Mouse (Mus musculus) midbrain, embryonic 10.5 days (tissue): ENCODE results near the gene Ablim1. TPM values are rescaled to one million over a fixed set of nuclear protein-coding genes. Genes with fewer than 3 reads are reported as not detected.

Experiments
- DNase-seq: peaks from one replicate; pipeline ENCODE4 v3.0.0-alpha.2; 2017; ENCODE audit warnings: low spot score
- H3K27ac ChIP-seq: fragments of 300-500 bp; sonication (generic); replicated peaks from 2 replicates; pipeline ENCODE4 v1.5.1; 2016; ENCODE audit warnings: mild to moderate bottlenecking
- H3K27me3 ChIP-seq: fragments of 300-500 bp; sonication (generic); 2 replicates; pipeline ENCODE4 v1.6.1; 2016; ENCODE audit warnings: low read depth, mild to moderate bottlenecking; ENCODE audit not compliant: poor library complexity, severe bottlenecking
- H3K36me3 ChIP-seq: fragments of 300-500 bp; sonication (generic); 2 replicates; pipeline ENCODE4 v1.6.1; 2016; ENCODE audit warnings: mild to moderate bottlenecking, moderate library complexity
- H3K4me1 ChIP-seq: fragments of 300-500 bp; sonication (generic); 2 replicates; pipeline ENCODE4 v1.6.1; 2016
- H3K4me3 ChIP-seq: fragments of 300-500 bp; sonication (generic); 2 replicates; pipeline ENCODE4 v1.5.1; 2016; ENCODE audit warnings: mild to moderate bottlenecking, moderate library complexity
- H3K9me3 ChIP-seq: fragments of 300-500 bp; sonication (generic); replicated peaks from 2 replicates; pipeline ENCODE4 v1.6.1; 2016; ENCODE audit warnings: mild to moderate bottlenecking
- WGBS: fragments of 180-500 bp; shearing (Covaris S2); methylation state at CpG from one replicate; pipeline ENCODE4 v1.1.7; 2016; 5-methylcytosine and 5-hydroxymethylcytosine counted together
- polyA plus RNA-seq: library from polyadenylated mRNA; unstranded; fragments of >200 nt; fragmentation: Nextera tagmentation; extraction: Ambion mirVana; gene quantifications from 2 replicates; pipeline ENCODE4 v1.2.1, GENCODE M21; 2016

The Ablim1 gene
- polyA plus RNA-seq, 1 experiment from 2014 or later = 17.8 TPM

DNA sequence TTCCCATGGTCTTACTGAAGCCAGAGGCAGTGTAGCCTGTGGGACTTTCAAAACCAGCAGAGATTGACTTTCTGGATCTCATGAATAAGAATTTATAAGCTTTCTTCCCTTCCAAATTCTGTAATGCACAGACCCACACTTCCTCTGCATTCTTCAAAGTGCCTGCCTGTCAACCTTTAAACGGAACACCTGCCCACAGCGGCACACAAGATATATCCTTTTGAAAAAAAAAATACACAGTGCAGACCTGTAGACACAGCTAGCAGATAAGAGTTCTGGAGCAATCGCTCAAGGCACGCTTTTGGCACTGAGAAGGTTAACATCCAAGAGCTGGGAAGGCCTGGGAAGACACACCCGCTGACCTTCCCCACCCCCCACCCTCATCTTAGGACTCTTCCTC, 199.8 kb downstream of the Ablim1 start:
- Histone ChIP-seq H3K27me3 (peaks cover 10% of the 10 kb centered on the region; the same call in 1 of the 2 replicates), H3K9me3 (no peaks in the 10 kb centered on the region), H3K4me1 (peaks cover 62% of the 10 kb centered on the region), H3K36me3 (peaks cover 7% of the 10 kb centered on the region; the same call in 1 of the 2 replicates), H3K4me3 (no peak overlapping the region), H3K27ac (peak overlapping the region; percentile 23; the same call in 1 of the 2 replicates)
- 85% methylated on average over 5 of the region's 5 CpGs for WGBS
- DNase-seq = no peak

DNA sequence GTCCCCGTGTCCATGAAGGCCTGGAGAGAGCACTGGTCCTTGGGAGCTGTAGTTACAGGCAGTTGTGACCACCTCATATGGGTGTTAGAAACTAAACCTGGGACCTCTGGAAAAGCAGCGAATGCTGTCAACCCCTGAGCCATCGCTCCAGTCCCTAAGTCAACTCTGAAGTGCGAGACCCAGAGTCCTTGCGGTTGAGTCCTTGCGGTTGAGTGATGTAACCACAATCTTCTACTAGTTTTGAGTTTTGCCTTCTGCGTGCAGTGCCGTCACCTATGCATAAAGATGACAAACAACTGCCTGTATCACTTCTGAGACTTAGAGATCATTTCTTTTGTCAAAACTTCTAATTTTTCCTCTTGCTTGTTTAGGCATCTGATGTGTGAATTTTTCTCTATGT, 200.7 kb downstream of the Ablim1 start:
- WGBS = 95% methylated on average over 8 of the region's 8 CpGs
- peaks cover 54% of the 10 kb centered on the region for H3K4me1 ChIP-seq

DNA sequence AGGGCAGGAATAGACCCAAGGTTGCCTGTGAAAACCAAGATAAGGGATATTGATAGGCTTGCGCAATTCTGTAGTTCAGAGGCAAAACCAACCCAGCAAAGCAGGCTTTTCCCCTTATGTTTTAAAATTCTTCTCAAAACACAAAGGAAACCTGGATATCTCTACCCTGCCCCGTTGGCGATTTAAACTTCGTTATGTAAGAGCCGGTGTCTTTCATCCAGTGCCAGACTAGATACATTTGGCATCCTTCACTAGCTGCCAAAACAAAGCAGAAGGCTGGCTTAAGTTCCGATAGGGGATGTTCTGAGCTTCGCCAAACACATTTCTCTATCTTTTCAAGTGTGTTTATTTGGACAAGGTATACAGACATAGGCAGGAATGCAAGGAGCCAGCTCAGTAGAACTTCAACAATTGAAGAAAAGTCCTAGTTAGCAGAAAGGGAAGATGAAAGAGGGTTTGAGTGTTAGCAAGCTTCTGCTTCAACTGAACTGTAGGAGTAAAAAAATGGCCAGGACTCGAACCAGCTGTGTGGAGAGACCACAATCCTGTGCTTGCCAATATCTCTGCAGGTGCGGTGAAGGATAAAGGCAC, 201.8 kb downstream of the Ablim1 start:
- Histone ChIP-seq H3K4me1 (peaks cover 44% of the 10 kb centered on the region), H3K36me3 (peaks cover 7% of the 10 kb centered on the region; the same call in 1 of the 2 replicates), H3K27me3 (peaks cover 3% of the 10 kb centered on the region; the same call in 1 of the 2 replicates), H3K27ac (no peak overlapping the region), H3K9me3 (no peaks in the 10 kb centered on the region), H3K4me3 (no peak overlapping the region)
- no peak for DNase-seq
- 83% methylated on average over 9 of the region's 9 CpGs for WGBS

More for the DNA sequence above, 200.7 kb downstream of the Ablim1 start:
- peaks cover 10% of the 10 kb centered on the region; the same call in 1 of the 2 replicates for H3K27me3 ChIP-seq
- no peak overlapping the region for H3K4me3 ChIP-seq
- DNase-seq = no peak
- no peaks in the 10 kb centered on the region for H3K9me3 ChIP-seq
- peaks cover 7% of the 10 kb centered on the region; the same call in 1 of the 2 replicates for H3K36me3 ChIP-seq
- no peak overlapping the region for H3K27ac ChIP-seq

DNA sequence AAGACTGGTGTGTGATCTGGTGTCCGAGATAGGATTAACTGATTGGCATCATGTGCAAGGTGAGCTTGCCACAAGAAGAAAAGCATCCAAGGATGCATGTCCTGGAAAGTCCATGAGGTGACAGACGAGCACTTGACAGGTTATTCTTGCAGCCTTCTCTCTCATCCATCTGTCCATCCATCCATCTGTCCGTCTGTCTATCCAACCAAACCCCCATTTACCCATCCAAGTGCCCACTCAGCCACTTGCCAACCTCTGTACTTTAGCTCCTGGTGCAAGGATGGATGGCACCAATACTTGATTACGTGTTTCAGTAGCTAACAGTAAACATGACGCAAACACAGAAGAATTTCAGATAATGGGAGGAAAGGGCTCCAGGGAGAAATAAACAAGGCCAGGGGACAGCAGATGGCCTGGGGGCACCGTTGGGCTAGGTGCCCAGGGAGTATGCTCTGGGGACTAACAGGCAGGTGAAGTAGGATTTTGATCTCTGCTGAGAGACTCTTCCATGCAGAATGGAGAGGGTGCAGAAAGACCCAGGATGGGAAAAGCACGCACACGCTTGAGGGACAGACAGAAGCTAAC, 202.4 kb downstream of the Ablim1 start:
- peaks cover 38% of the 10 kb centered on the region for H3K4me1 ChIP-seq
- no peaks in the 10 kb centered on the region for H3K27me3 ChIP-seq
- H3K4me3 ChIP-seq = no peak overlapping the region
- no peak overlapping the region for H3K27ac ChIP-seq
- no peaks in the 10 kb centered on the region for H3K9me3 ChIP-seq
- peaks cover 7% of the 10 kb centered on the region; the same call in 1 of the 2 replicates for H3K36me3 ChIP-seq
- 90% methylated on average over 8 of the region's 8 CpGs for WGBS
- no peak for DNase-seq

DNA sequence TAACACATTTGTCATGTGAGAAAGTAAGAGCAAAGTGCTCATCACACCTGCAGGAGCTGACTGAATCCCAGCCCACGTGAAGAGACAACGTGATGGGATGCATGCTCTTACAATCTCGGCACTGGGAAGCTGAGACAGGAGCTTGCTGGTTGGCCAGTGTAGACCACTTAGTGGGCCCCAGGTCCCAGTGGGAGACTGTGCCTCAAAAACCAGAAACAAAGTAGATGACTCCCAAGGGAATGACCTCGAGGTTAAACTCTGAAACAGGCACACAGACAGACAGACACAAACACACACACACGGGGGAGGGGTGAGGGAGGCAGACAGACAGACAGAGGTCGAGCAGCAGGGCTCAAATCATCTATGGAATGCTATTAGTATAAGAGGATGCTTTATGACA, 203.4 kb downstream of the Ablim1 start:
- Histone ChIP-seq H3K36me3 (peaks cover 7% of the 10 kb centered on the region; the same call in 1 of the 2 replicates), H3K4me1 (peaks cover 33% of the 10 kb centered on the region), H3K27me3 (no peaks in the 10 kb centered on the region), H3K9me3 (no peaks in the 10 kb centered on the region), H3K27ac (no peak overlapping the region), H3K4me3 (no peak overlapping the region)
- no peak for DNase-seq
- 83% methylated on average over 6 of the region's 6 CpGs for WGBS

DNA sequence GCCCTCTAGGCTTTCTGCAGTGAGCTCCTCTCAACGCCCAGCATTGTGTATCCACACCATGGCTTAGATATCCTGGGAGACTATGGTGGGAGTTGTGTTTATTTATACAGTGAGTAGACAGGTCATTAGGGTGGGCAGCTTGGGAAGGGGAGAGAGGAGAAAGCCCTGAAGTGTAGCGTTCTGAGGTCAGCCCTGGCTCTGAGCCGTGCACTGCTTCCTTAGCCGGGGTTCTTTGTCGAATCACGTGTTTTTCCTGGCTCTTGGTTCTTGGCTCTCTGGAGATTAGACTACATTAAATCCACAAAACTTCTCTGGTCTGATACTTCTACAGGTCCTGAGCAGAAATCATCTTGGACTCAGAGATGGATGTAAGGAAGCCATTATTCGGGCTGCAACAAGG, 205.1 kb downstream of the Ablim1 start:
- Histone ChIP-seq H3K27me3 (no peaks in the 10 kb centered on the region), H3K4me3 (no peak overlapping the region), H3K9me3 (no peaks in the 10 kb centered on the region), H3K4me1 (peaks cover 28% of the 10 kb centered on the region), H3K36me3 (peaks cover 7% of the 10 kb centered on the region; the same call in 1 of the 2 replicates), H3K27ac (no peak overlapping the region)
- no peak for DNase-seq
- WGBS = 73% methylated on average over 7 of the region's 7 CpGs

DNA sequence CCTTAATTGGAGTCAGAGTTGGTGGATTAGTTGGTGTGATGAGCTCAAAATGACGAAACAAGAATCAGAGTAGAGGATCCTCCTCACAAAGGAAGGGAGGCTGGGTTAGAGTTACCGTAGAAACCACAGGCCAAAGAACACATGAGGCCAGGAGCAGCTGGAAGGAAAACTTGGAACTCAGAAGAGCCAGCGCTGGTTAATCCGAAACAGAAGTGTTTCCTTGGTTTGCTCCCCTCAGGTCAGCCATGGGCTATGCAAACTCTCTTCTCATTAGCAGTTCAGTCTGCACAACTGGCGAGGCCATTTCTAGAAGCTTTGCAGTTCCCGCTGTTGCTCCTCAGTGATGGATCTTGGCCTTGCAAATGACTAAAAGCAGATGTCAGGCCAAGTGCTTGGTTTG, 208.2 kb downstream of the Ablim1 start:
- Histone ChIP-seq H3K9me3 (no peaks in the 10 kb centered on the region), H3K36me3 (no peaks in the 10 kb centered on the region), H3K27me3 (no peaks in the 10 kb centered on the region), H3K4me1 (peaks cover 35% of the 10 kb centered on the region), H3K27ac (no peak overlapping the region; the same call in 1 of the 2 replicates), H3K4me3 (no peak overlapping the region)
- DNase-seq = no peak
- 75% methylated on average over 6 of the region's 6 CpGs for WGBS

DNA sequence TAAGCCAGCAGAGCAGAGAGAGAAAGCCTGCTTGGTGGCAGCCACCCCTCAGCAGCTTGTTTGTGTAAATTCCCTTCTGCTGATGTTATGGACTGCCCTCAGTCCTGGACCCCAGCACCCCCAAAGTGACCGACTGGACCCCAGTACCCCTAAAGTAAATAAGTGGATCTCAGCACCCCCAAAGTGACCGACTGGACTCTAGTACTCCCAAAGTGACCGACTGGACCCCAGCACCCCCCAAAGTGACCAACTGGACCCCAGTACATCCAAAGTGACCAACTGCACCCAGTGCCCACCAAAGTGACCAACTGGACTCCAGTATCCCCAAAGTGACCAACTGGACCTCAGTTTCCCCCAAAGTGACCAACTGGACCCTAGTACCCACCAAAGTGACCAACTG, 208.7 kb downstream of the Ablim1 start:
- Histone ChIP-seq H3K4me1 (peaks cover 34% of the 10 kb centered on the region), H3K27ac (0 out of 2 replicates have a peak overlapping the region, but pooled peaks have one; percentile 28), H3K36me3 (no peaks in the 10 kb centered on the region), H3K4me3 (no peak overlapping the region), H3K27me3 (no peaks in the 10 kb centered on the region), H3K9me3 (no peaks in the 10 kb centered on the region)
- WGBS = 92% methylated on average over 3 of the region's 3 CpGs
- no peak for DNase-seq

DNA sequence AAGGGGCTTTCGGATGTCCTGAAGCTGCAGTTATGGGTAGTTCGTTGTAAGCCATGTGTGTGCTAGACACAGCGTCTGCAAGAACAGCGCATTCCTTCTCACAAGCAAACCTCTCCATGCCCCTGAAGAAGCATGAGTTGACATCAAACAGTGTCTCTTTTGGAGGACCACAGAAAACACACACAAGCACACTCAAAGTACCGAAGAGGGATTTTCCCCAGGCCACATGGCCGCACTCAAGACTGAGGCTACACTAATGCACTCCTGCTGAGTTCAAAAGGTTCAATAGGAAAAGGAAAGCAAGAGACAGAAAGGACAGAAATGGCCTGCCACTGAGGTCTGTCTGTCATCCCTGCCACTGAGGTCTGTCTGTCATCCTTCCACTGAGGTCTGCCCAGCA, 209.6 kb downstream of the Ablim1 start:
- WGBS = 69% methylated on average over 6 of the region's 6 CpGs
- H3K4me3 ChIP-seq = no peak overlapping the region
- H3K36me3 ChIP-seq = no peaks in the 10 kb centered on the region
- H3K27ac ChIP-seq = 0 out of 2 replicates have a peak overlapping the region, but pooled peaks have one; percentile 9
- H3K4me1 ChIP-seq = peaks cover 26% of the 10 kb centered on the region
- no peaks in the 10 kb centered on the region for H3K9me3 ChIP-seq
- DNase-seq = no peak
- H3K27me3 ChIP-seq = no peaks in the 10 kb centered on the region

DNA sequence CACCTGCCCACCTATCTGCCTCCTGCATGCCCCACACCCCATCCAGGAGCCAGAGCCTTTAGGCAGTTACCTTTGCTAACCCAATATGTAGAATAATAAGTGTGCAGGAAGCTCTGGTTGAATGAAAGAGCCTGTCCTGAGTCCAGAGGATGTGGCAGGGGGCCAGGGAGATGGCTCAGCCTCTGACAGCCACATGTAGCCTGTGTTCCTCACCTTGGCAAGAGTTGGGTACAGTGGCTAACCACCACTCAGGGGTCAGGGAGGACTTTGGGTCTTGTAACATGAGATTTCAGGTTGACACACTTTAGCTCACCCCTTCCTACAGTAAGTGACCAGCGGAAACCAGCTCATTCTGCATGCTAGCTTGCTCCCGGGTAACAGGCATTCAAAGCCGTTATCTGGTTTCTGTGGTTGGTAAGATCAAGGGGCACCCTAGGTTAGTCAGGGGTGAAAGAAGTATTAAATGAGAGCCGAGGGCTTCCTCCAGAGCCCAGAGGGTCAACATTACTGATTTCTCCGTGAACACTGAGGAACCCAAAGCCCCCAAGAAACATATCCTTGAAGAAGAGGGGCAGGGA, 210.5 kb downstream of the Ablim1 start:
- Histone ChIP-seq H3K36me3 (no peaks in the 10 kb centered on the region), H3K4me1 (peaks cover 24% of the 10 kb centered on the region), H3K9me3 (no peaks in the 10 kb centered on the region), H3K27ac (no peak overlapping the region), H3K4me3 (no peak overlapping the region), H3K27me3 (no peaks in the 10 kb centered on the region)
- DNase-seq = no peak
- 69% methylated on average over 5 of the region's 5 CpGs for WGBS

DNA sequence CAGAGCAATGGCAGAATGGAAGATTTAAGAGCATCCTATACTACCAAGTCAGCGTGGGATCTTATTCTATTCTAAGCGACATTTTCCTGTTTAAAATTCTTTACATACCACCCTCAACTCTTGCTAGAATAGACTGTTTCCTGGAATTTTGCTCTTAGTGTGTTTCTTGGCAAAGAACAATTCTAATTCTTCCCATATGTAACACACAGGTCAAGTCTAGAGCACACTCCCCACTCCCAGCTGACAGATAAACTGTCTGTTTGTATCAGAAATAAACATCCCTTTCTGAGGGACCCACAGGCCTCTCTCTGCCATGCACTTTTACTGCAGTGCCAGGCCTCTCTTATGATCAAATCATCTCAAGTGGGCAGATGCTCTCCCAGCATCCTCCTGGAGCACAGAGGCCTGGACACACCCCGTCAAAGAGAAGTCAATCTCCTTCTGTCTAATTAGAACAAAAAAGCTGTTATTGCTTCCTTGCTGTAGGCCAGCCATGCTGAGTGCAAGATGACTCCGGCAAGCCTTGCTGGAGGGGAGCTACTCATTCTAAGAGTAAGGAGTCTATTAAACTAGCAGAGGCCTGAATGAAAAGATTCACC, 211.3 kb downstream of the Ablim1 start:
- WGBS = 69% methylated on average over 4 of the region's 4 CpGs
- peaks cover 24% of the 10 kb centered on the region for H3K4me1 ChIP-seq
- H3K4me3 ChIP-seq = no peak overlapping the region
- no peaks in the 10 kb centered on the region for H3K36me3 ChIP-seq
- no peaks in the 10 kb centered on the region for H3K9me3 ChIP-seq
- H3K27me3 ChIP-seq = no peaks in the 10 kb centered on the region
- no peak overlapping the region for H3K27ac ChIP-seq
- no peak for DNase-seq

DNA sequence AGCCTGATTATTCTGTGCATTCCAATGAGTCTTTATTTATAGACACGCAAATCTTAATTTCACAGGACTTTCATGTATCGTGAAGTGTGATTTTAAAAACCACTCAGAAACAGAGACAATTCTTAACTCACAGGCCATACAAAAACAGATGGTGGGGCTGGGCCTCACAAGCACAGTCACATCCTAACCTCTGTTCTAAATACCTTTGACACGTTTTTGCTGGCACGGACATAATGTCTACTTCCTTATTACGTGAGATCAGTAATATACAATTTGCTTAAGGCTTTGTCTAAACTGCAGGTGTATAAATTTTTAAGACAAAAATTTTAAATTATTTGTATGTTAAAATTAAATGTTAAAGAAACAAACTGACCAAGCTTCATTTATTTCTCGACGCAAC, 212.7 kb downstream of the Ablim1 start:
- no peak overlapping the region for H3K4me3 ChIP-seq
- peaks cover 24% of the 10 kb centered on the region for H3K4me1 ChIP-seq
- no peaks in the 10 kb centered on the region for H3K27me3 ChIP-seq
- no peak overlapping the region for H3K27ac ChIP-seq
- no peaks in the 10 kb centered on the region for H3K36me3 ChIP-seq
- DNase-seq = no peak
- no peaks in the 10 kb centered on the region for H3K9me3 ChIP-seq
- WGBS = 92% methylated on average over 7 of the region's 7 CpGs
